Mouse (Mus musculus) CH12.LX (cell line): ENCODE data around the gene Pakap. TPM values are rescaled to one million over a fixed set of nuclear protein-coding genes. Genes with fewer than 3 reads are reported as not detected.

Source experiments
- DNase-seq: peaks from one replicate; pipeline ENCODE4 v3.0.0-alpha.2; 2013; ENCODE audit errors: extremely low read depth
- H3K27ac ChIP-seq: 2 replicates; pipeline ENCODE4 v1.5.1; 2012; ENCODE audit warnings: low read depth, mild to moderate bottlenecking, control low read depth, moderate library complexity; ENCODE audit not compliant: insufficient read depth
- H3K27me3 ChIP-seq: replicated peaks from 2 replicates; pipeline ENCODE3; 2012; ENCODE audit warnings: inconsistent platforms
- H3K36me3 ChIP-seq, 2 experiments: replicated peaks in 1 of 2; 2 replicates each; pipeline versions ENCODE3 to v1.6.1; 2012; ENCODE audit warnings: inconsistent platforms in 1 of 2, low read length in 1 of 2, mild to moderate bottlenecking in 1 of 2, mixed read lengths in 1 of 2, moderate library complexity in 1 of 2; ENCODE audit not compliant: control insufficient read depth in 1 of 2, insufficient read depth in 1 of 2
- H3K4me1 ChIP-seq, 2 experiments: 2 replicates each; pipeline ENCODE4 v1.6.1; 2012; ENCODE audit warnings: inconsistent platforms in 1 of 2, moderate library complexity in 1 of 2; ENCODE audit not compliant: insufficient read depth in 2 of 2, control insufficient read depth in 1 of 2
- H3K4me2 ChIP-seq: 2 replicates; pipeline ENCODE4 v1.6.1; 2012; ENCODE audit warnings: low read depth, mild to moderate bottlenecking, control low read depth; ENCODE audit not compliant: poor library complexity, insufficient read depth, severe bottlenecking
- H3K4me3 ChIP-seq, 3 experiments: fragments of 150-350 bp in 1 of 3; sonication (generic) in 1 of 3; replicated peaks in 1 of 3; 2 replicates each; pipeline versions ENCODE3 to v1.5.1; 2011 to 2012; ENCODE audit warnings: low read depth in 2 of 3, low read length in 2 of 3, mild to moderate bottlenecking in 2 of 3, moderate library complexity in 2 of 3, control low read depth in 1 of 3, improper control_type of control experiment in 1 of 3, inconsistent platforms in 1 of 3, mixed read lengths in 1 of 3; ENCODE audit not compliant: poor library complexity in 1 of 3
- H3K79me2 ChIP-seq: replicated peaks from 2 replicates; pipeline ENCODE4 v1.6.1; 2012; ENCODE audit warnings: mild to moderate bottlenecking, moderate library complexity; ENCODE audit not compliant: control insufficient read depth, poor library complexity, insufficient read depth, severe bottlenecking; ENCODE audit errors: extremely low read depth
- H3K9ac ChIP-seq: 2 replicates; pipeline ENCODE4 v1.6.1; 2012; ENCODE audit warnings: low read depth, mild to moderate bottlenecking, control low read depth, moderate library complexity; ENCODE audit not compliant: insufficient read depth
- H3K9me3 ChIP-seq: replicated peaks from 2 replicates; pipeline ENCODE3; 2012; ENCODE audit warnings: low read length, inconsistent platforms, mixed read lengths
- BHLHE40 ChIP-seq: IDR thresholded peaks from 2 replicates; pipeline ENCODE4 v1.6.1; 2011; ENCODE audit warnings: mild to moderate bottlenecking, low read depth, low read length, improper control_type of control experiment
- CHD2 ChIP-seq: IDR thresholded peaks from 2 replicates; pipeline ENCODE4 v1.6.1; 2011; ENCODE audit warnings: low read length, improper control_type of control experiment
- CTCF ChIP-seq, 2 experiments: IDR thresholded peaks in 1 of 2; conservative IDR thresholded peaks in 1 of 2; 2 replicates each; pipeline ENCODE4 v1.5.1; 2011 to 2012; ENCODE audit warnings: low read depth in 2 of 2, low read length in 2 of 2, improper control_type of control experiment in 1 of 2, inconsistent platforms in 1 of 2, mild to moderate bottlenecking in 1 of 2, moderate library complexity in 1 of 2
- ELF1 ChIP-seq: IDR thresholded peaks from 2 replicates; pipeline ENCODE4 v1.6.1; 2014; ENCODE audit warnings: low read depth, mild to moderate bottlenecking, inconsistent platforms, low read length, improper control_type of control experiment
- EP300 ChIP-seq: IDR thresholded peaks from 2 replicates; pipeline ENCODE4 v1.6.1; 2011; ENCODE audit warnings: low read length, improper control_type of control experiment
- ETS1 ChIP-seq: conservative IDR thresholded peaks from 2 replicates; pipeline ENCODE4 v1.6.1; 2012; ENCODE audit warnings: low read depth, mild to moderate bottlenecking, inconsistent platforms, low read length, improper control_type of control experiment, moderate library complexity
- GABPA ChIP-seq: IDR thresholded peaks from 2 replicates; pipeline ENCODE4 v1.6.1; 2012; ENCODE audit warnings: low read depth, low read length, improper control_type of control experiment, inconsistent platforms; ENCODE audit not compliant: insufficient replicate concordance
- HCFC1 ChIP-seq: IDR thresholded peaks from 2 replicates; pipeline ENCODE4 v1.6.1; 2012; ENCODE audit warnings: low read depth, mild to moderate bottlenecking, inconsistent platforms, low read length, improper control_type of control experiment
- JUN ChIP-seq: IDR thresholded peaks from 2 replicates; pipeline ENCODE4 v1.6.1; 2011; ENCODE audit warnings: low read depth, mild to moderate bottlenecking, low read length, improper control_type of control experiment, moderate library complexity; ENCODE audit not compliant: insufficient read depth
- JUND ChIP-seq: conservative IDR thresholded peaks from 2 replicates; pipeline ENCODE4 v1.6.1; 2011; ENCODE audit warnings: low read depth, low read length, improper control_type of control experiment
- KAT2A ChIP-seq: IDR thresholded peaks from 2 replicates; pipeline ENCODE4 v1.6.1; 2012; ENCODE audit warnings: low read length, improper control_type of control experiment, inconsistent platforms; ENCODE audit not compliant: insufficient replicate concordance
- MAFK ChIP-seq: IDR thresholded peaks from 2 replicates; pipeline ENCODE4 v1.6.1; 2011; ENCODE audit warnings: low read length, improper control_type of control experiment; ENCODE audit not compliant: insufficient replicate concordance
- MXI1 ChIP-seq: IDR thresholded peaks from 2 replicates; pipeline ENCODE4 v1.6.1; 2011; ENCODE audit warnings: mild to moderate bottlenecking, low read depth, low read length, improper control_type of control experiment
- POLR2A ChIP-seq: IDR thresholded peaks from 2 replicates; pipeline ENCODE4 v1.6.1; 2011; ENCODE audit warnings: low read depth, mild to moderate bottlenecking, improper control_type of control experiment, low read length
- RAD21 ChIP-seq: IDR thresholded peaks from 2 replicates; pipeline ENCODE4 v1.6.1; 2011; ENCODE audit warnings: low read depth, mild to moderate bottlenecking, low read length, improper control_type of control experiment, moderate library complexity
- SIN3A ChIP-seq: IDR thresholded peaks from 2 replicates; pipeline ENCODE4 v1.6.1; 2012; ENCODE audit warnings: low read length, improper control_type of control experiment, inconsistent platforms
- TBP ChIP-seq: conservative IDR thresholded peaks from 2 replicates; pipeline ENCODE4 v1.6.1; 2011; ENCODE audit warnings: low read depth, low read length, improper control_type of control experiment
- ZMIZ1 ChIP-seq: IDR thresholded peaks from 2 replicates; pipeline ENCODE4 v1.6.1; 2012; ENCODE audit warnings: low read depth, mild to moderate bottlenecking, inconsistent platforms, low read length, improper control_type of control experiment
- ZNF384 ChIP-seq: IDR thresholded peaks from 2 replicates; pipeline ENCODE4 v1.6.1; 2012; ENCODE audit warnings: low read depth, low read length, improper control_type of control experiment, inconsistent platforms
- dilution Hi-C: fragments of 300-500 bp; cut with MboI; formaldehyde crosslinking; loops from 2 replicates; pipeline ENCODE4 v1.14.3; 2020; ENCODE audit warnings: low sequenced_read_pairs; ENCODE audit not compliant: extremely low pct_unique_long_range_greater_than_20kb, extremely low pct_ligation_motif_present
- in situ Hi-C: fragments of 300-500 bp; cut with MboI; formaldehyde crosslinking; loops from 3 replicates; pipeline ENCODE4 v1.14.3; 2019; ENCODE audit warnings: low sequenced_read_pairs, low pct_ligation_motif_present, low pct_unique_long_range_greater_than_20kb, mixed read lengths
- polyA plus RNA-seq: library from polyadenylated mRNA; unstranded; fragments of >175 nt; gene quantifications from 2 replicates; pipeline ENCODE4 v1.2.1, GENCODE M21; 2012; ENCODE audit warnings: low read depth; ENCODE audit not compliant: insufficient read length
- total RNA-seq, 2 experiments: library from RNA; depleted of rRNA; stranded (reverse); fragments of 300-350 nt in 1 of 2; fragments of >200 nt in 1 of 2; gene quantifications; 2 replicates each; pipeline ENCODE4 v1.2.3; 2012 to 2014

Gene Pakap
- total and polyA plus RNA-seq, 3 experiments: 0.08 to 0.14 TPM; not detected in 1

- DNase-seq: no peak
- Histone ChIP-seq H3K27me3 (no peaks in the 10 kb centered on the region), H3K9me3 (peaks cover 1% of the 10 kb centered on the region), H3K79me2 (no peaks in the 10 kb centered on the region), H3K4me3 (no peak overlapping the region), H3K4me2 (no peak overlapping the region), H3K27ac (no peak overlapping the region), H3K4me1 (no peaks in the 10 kb centered on the region), H3K9ac (no peak overlapping the region), H3K36me3 (no peaks in the 10 kb centered on the region)
- dilution Hi-C loops: no loop called here
- in situ Hi-C loops: loop anchor here (25.0 kb wide), 1 partner anchor 430 kb away; no protein-coding TSS in a partner anchor
- no peak for TF ChIP-seq ZMIZ1
- no peak for TF ChIP-seq SIN3A
- TF ChIP-seq CTCF (conservative IDR thresholded peaks at IDR 0.05 in 1 of 2, IDR thresholded peaks at IDR 0.05 in 1 of 2; ENCODE audit: low read depth in 2 of 2, low read length in 2 of 2): peak; percentile 5 to 39; a peak in 1 of 4 replicates
- TF ChIP-seq GABPA: no peak
- TF ChIP-seq, all 38 proteins: peak for 1
Observed at GRCm38 (mm10) chr4:57656861-57657260, 88.9 kb downstream of the Pakap start.

GRCm38 (mm10) chr4:57660470-57660869, 92.5 kb downstream of the Pakap start:
- dilution Hi-C loops: no loop called here
- Histone ChIP-seq H3K4me3 (no peak overlapping the region), H3K9ac (no peak overlapping the region), H3K27ac (no peak overlapping the region), H3K4me1 (no peaks in the 10 kb centered on the region), H3K36me3 (no peaks in the 10 kb centered on the region), H3K27me3 (no peaks in the 10 kb centered on the region)
- TF ChIP-seq JUND (no peak), EP300 (no peak), MXI1 (no peak), SIN3A (no peak), CHD2 (no peak), TBP (no peak), ZNF384 (no peak)
- TF ChIP-seq, all 38 proteins: peak for 0
- in situ Hi-C loops: loop anchor here (25.0 kb wide), 1 partner anchor 427 kb away; no protein-coding TSS in a partner anchor
- DNase-seq: no peak
- H3K79me2 ChIP-seq: no peaks in the 10 kb centered on the region
- no peak overlapping the region for H3K4me2 ChIP-seq
- no peaks in the 10 kb centered on the region for H3K9me3 ChIP-seq

- Histone ChIP-seq H3K36me3 (no peaks in the 10 kb centered on the region), H3K9ac (no peak overlapping the region), H3K79me2 (no peaks in the 10 kb centered on the region), H3K9me3 (no peaks in the 10 kb centered on the region), H3K27ac (no peak overlapping the region), H3K4me2 (no peak overlapping the region), H3K4me1 (no peaks in the 10 kb centered on the region), H3K27me3 (no peaks in the 10 kb centered on the region), H3K4me3 (no peak overlapping the region)
- DNase-seq: no peak
- no peak for TF ChIP-seq EP300
- TF ChIP-seq RAD21: no peak; the same call in 1 of the 2 replicates
- no peak for TF ChIP-seq HCFC1
- TF ChIP-seq ELF1: no peak
- TF ChIP-seq MAFK: no peak
- no peak for TF ChIP-seq ETS1
- no peak for TF ChIP-seq TBP
- TF ChIP-seq JUN: no peak
- no peak for TF ChIP-seq BHLHE40
- no peak for TF ChIP-seq CHD2
- TF ChIP-seq KAT2A: no peak
- no peak for TF ChIP-seq POLR2A
- TF ChIP-seq CTCF (conservative IDR thresholded peaks at IDR 0.05 in 1 of 2, IDR thresholded peaks at IDR 0.05 in 1 of 2; ENCODE audit: low read depth in 2 of 2, low read length in 2 of 2): no peak
- dilution Hi-C loops (no loop called here), in situ Hi-C loops (loop anchor here (25.0 kb wide), 1 partner anchor 421 kb away; no protein-coding TSS in a partner anchor)
Observed at GRCm38 (mm10) chr4:57666101-57666500, 98.1 kb downstream of the Pakap start.
